Mouse (Mus musculus) CH12.LX (cell line): ENCODE data around the gene Wdr5. TPM values are rescaled to one million over a fixed set of nuclear protein-coding genes. Genes with fewer than 3 reads are reported as not detected.

Experiments
- DNase-seq: peaks from one replicate; pipeline ENCODE4 v3.0.0-alpha.2; 2013; ENCODE audit errors: extremely low read depth
- H3K27ac ChIP-seq: 2 replicates; pipeline ENCODE4 v1.5.1; 2012; ENCODE audit warnings: low read depth, mild to moderate bottlenecking, control low read depth, moderate library complexity; ENCODE audit not compliant: insufficient read depth
- H3K27me3 ChIP-seq: replicated peaks from 2 replicates; pipeline ENCODE3; 2012; ENCODE audit warnings: inconsistent platforms
- H3K36me3 ChIP-seq, 2 experiments: replicated peaks in 1 of 2; 2 replicates each; pipeline versions ENCODE3 to v1.6.1; 2012; ENCODE audit warnings: inconsistent platforms in 1 of 2, low read length in 1 of 2, mild to moderate bottlenecking in 1 of 2, mixed read lengths in 1 of 2, moderate library complexity in 1 of 2; ENCODE audit not compliant: control insufficient read depth in 1 of 2, insufficient read depth in 1 of 2
- H3K4me1 ChIP-seq, 2 experiments: 2 replicates each; pipeline ENCODE4 v1.6.1; 2012; ENCODE audit warnings: inconsistent platforms in 1 of 2, moderate library complexity in 1 of 2; ENCODE audit not compliant: insufficient read depth in 2 of 2, control insufficient read depth in 1 of 2
- H3K4me2 ChIP-seq: 2 replicates; pipeline ENCODE4 v1.6.1; 2012; ENCODE audit warnings: low read depth, mild to moderate bottlenecking, control low read depth; ENCODE audit not compliant: poor library complexity, insufficient read depth, severe bottlenecking
- H3K4me3 ChIP-seq, 3 experiments: fragments of 150-350 bp in 1 of 3; sonication (generic) in 1 of 3; replicated peaks in 1 of 3; 2 replicates each; pipeline versions ENCODE3 to v1.5.1; 2011 to 2012; ENCODE audit warnings: low read depth in 2 of 3, low read length in 2 of 3, mild to moderate bottlenecking in 2 of 3, moderate library complexity in 2 of 3, control low read depth in 1 of 3, improper control_type of control experiment in 1 of 3, inconsistent platforms in 1 of 3, mixed read lengths in 1 of 3; ENCODE audit not compliant: poor library complexity in 1 of 3
- H3K79me2 ChIP-seq: replicated peaks from 2 replicates; pipeline ENCODE4 v1.6.1; 2012; ENCODE audit warnings: mild to moderate bottlenecking, moderate library complexity; ENCODE audit not compliant: control insufficient read depth, poor library complexity, insufficient read depth, severe bottlenecking; ENCODE audit errors: extremely low read depth
- H3K9ac ChIP-seq: 2 replicates; pipeline ENCODE4 v1.6.1; 2012; ENCODE audit warnings: low read depth, mild to moderate bottlenecking, control low read depth, moderate library complexity; ENCODE audit not compliant: insufficient read depth
- H3K9me3 ChIP-seq: replicated peaks from 2 replicates; pipeline ENCODE3; 2012; ENCODE audit warnings: low read length, inconsistent platforms, mixed read lengths
- BHLHE40 ChIP-seq: IDR thresholded peaks from 2 replicates; pipeline ENCODE4 v1.6.1; 2011; ENCODE audit warnings: mild to moderate bottlenecking, low read depth, low read length, improper control_type of control experiment
- CHD1 ChIP-seq: IDR thresholded peaks from 2 replicates; pipeline ENCODE4 v1.6.1; 2012; ENCODE audit warnings: low read depth, low read length, improper control_type of control experiment, inconsistent platforms
- CHD2 ChIP-seq: IDR thresholded peaks from 2 replicates; pipeline ENCODE4 v1.6.1; 2011; ENCODE audit warnings: low read length, improper control_type of control experiment
- CTCF ChIP-seq, 2 experiments: IDR thresholded peaks in 1 of 2; conservative IDR thresholded peaks in 1 of 2; 2 replicates each; pipeline ENCODE4 v1.5.1; 2011 to 2012; ENCODE audit warnings: low read depth in 2 of 2, low read length in 2 of 2, improper control_type of control experiment in 1 of 2, inconsistent platforms in 1 of 2, mild to moderate bottlenecking in 1 of 2, moderate library complexity in 1 of 2
- E2F4 ChIP-seq: IDR thresholded peaks from 2 replicates; pipeline ENCODE4 v1.6.1; 2011; ENCODE audit warnings: low read depth, low read length, improper control_type of control experiment; ENCODE audit not compliant: insufficient replicate concordance
- ELF1 ChIP-seq: IDR thresholded peaks from 2 replicates; pipeline ENCODE4 v1.6.1; 2014; ENCODE audit warnings: low read depth, mild to moderate bottlenecking, inconsistent platforms, low read length, improper control_type of control experiment
- ETS1 ChIP-seq: conservative IDR thresholded peaks from 2 replicates; pipeline ENCODE4 v1.6.1; 2012; ENCODE audit warnings: low read depth, mild to moderate bottlenecking, inconsistent platforms, low read length, improper control_type of control experiment, moderate library complexity
- HCFC1 ChIP-seq: IDR thresholded peaks from 2 replicates; pipeline ENCODE4 v1.6.1; 2012; ENCODE audit warnings: low read depth, mild to moderate bottlenecking, inconsistent platforms, low read length, improper control_type of control experiment
- IRF4 ChIP-seq: IDR thresholded peaks from 2 replicates; pipeline ENCODE4 v1.6.1; 2014; ENCODE audit warnings: low read depth, mild to moderate bottlenecking, inconsistent platforms, low read length, improper control_type of control experiment
- JUN ChIP-seq: IDR thresholded peaks from 2 replicates; pipeline ENCODE4 v1.6.1; 2011; ENCODE audit warnings: low read depth, mild to moderate bottlenecking, low read length, improper control_type of control experiment, moderate library complexity; ENCODE audit not compliant: insufficient read depth
- JUND ChIP-seq: conservative IDR thresholded peaks from 2 replicates; pipeline ENCODE4 v1.6.1; 2011; ENCODE audit warnings: low read depth, low read length, improper control_type of control experiment
- KAT2A ChIP-seq: IDR thresholded peaks from 2 replicates; pipeline ENCODE4 v1.6.1; 2012; ENCODE audit warnings: low read length, improper control_type of control experiment, inconsistent platforms; ENCODE audit not compliant: insufficient replicate concordance
- MAFK ChIP-seq: IDR thresholded peaks from 2 replicates; pipeline ENCODE4 v1.6.1; 2011; ENCODE audit warnings: low read length, improper control_type of control experiment; ENCODE audit not compliant: insufficient replicate concordance
- MAX ChIP-seq: IDR thresholded peaks from 2 replicates; pipeline ENCODE4 v1.6.1; 2011; ENCODE audit warnings: low read length, improper control_type of control experiment
- MEF2A ChIP-seq: IDR thresholded peaks from 2 replicates; pipeline ENCODE4 v1.6.1; 2014; ENCODE audit warnings: low read depth, mild to moderate bottlenecking, inconsistent platforms, low read length, improper control_type of control experiment, borderline replicate concordance
- MXI1 ChIP-seq: IDR thresholded peaks from 2 replicates; pipeline ENCODE4 v1.6.1; 2011; ENCODE audit warnings: mild to moderate bottlenecking, low read depth, low read length, improper control_type of control experiment
- MYC ChIP-seq: IDR thresholded peaks from 2 replicates; pipeline ENCODE4 v1.6.1; 2011; ENCODE audit warnings: low read depth, mild to moderate bottlenecking, improper control_type of control experiment, low read length
- NELFE ChIP-seq: IDR thresholded peaks from 2 replicates; pipeline ENCODE4 v1.6.1; 2011; ENCODE audit warnings: low read depth, low read length, improper control_type of control experiment
- NRF1 ChIP-seq: IDR thresholded peaks from 2 replicates; pipeline ENCODE4 v1.6.1; 2014; ENCODE audit warnings: low read depth, mild to moderate bottlenecking, inconsistent platforms, low read length, improper control_type of control experiment, moderate library complexity
- POLR2A ChIP-seq: IDR thresholded peaks from 2 replicates; pipeline ENCODE4 v1.6.1; 2011; ENCODE audit warnings: low read depth, mild to moderate bottlenecking, improper control_type of control experiment, low read length
- RAD21 ChIP-seq: IDR thresholded peaks from 2 replicates; pipeline ENCODE4 v1.6.1; 2011; ENCODE audit warnings: low read depth, mild to moderate bottlenecking, low read length, improper control_type of control experiment, moderate library complexity
- RCOR1 ChIP-seq: conservative IDR thresholded peaks from 2 replicates; pipeline ENCODE4 v1.6.1; 2012; ENCODE audit warnings: low read depth, mild to moderate bottlenecking, inconsistent platforms, low read length, improper control_type of control experiment
- SMC3 ChIP-seq: IDR thresholded peaks from 2 replicates; pipeline ENCODE4 v1.6.1; 2011; ENCODE audit warnings: low read depth, low read length, improper control_type of control experiment
- TBP ChIP-seq: conservative IDR thresholded peaks from 2 replicates; pipeline ENCODE4 v1.6.1; 2011; ENCODE audit warnings: low read depth, low read length, improper control_type of control experiment
- TCF12 ChIP-seq: IDR thresholded peaks from 2 replicates; pipeline ENCODE4 v1.6.1; 2014; ENCODE audit warnings: low read depth, mild to moderate bottlenecking, inconsistent platforms, low read length, improper control_type of control experiment
- USF1 ChIP-seq: IDR thresholded peaks from 2 replicates; pipeline ENCODE4 v1.6.1; 2014; ENCODE audit warnings: low read depth, mild to moderate bottlenecking, inconsistent platforms, low read length, improper control_type of control experiment
- ZC3H11A ChIP-seq: IDR thresholded peaks from 2 replicates; pipeline ENCODE4 v1.6.1; 2012; ENCODE audit warnings: low read depth, mild to moderate bottlenecking, inconsistent platforms, low read length, improper control_type of control experiment
- ZKSCAN1 ChIP-seq: IDR thresholded peaks from 2 replicates; pipeline ENCODE4 v1.6.1; 2012; ENCODE audit warnings: low read depth, inconsistent platforms, low read length, improper control_type of control experiment, borderline replicate concordance
- ZNF384 ChIP-seq: IDR thresholded peaks from 2 replicates; pipeline ENCODE4 v1.6.1; 2012; ENCODE audit warnings: low read depth, low read length, improper control_type of control experiment, inconsistent platforms
- dilution Hi-C: fragments of 300-500 bp; cut with MboI; formaldehyde crosslinking; loops from 2 replicates; pipeline ENCODE4 v1.14.3; 2020; ENCODE audit warnings: low sequenced_read_pairs; ENCODE audit not compliant: extremely low pct_unique_long_range_greater_than_20kb, extremely low pct_ligation_motif_present
- in situ Hi-C: fragments of 300-500 bp; cut with MboI; formaldehyde crosslinking; loops from 3 replicates; pipeline ENCODE4 v1.14.3; 2019; ENCODE audit warnings: low sequenced_read_pairs, low pct_ligation_motif_present, low pct_unique_long_range_greater_than_20kb, mixed read lengths
- polyA plus RNA-seq: library from polyadenylated mRNA; unstranded; fragments of >175 nt; gene quantifications from 2 replicates; pipeline ENCODE4 v1.2.1, GENCODE M21; 2012; ENCODE audit warnings: low read depth; ENCODE audit not compliant: insufficient read length
- total RNA-seq, 2 experiments: library from RNA; depleted of rRNA; stranded (reverse); fragments of 300-350 nt in 1 of 2; fragments of >200 nt in 1 of 2; gene quantifications; 2 replicates each; pipeline ENCODE4 v1.2.3; 2012 to 2014

Gene Wdr5
- total and polyA plus RNA-seq, 3 experiments = 33.9 to 56.0 (median 54.8) TPM

GRCm38 (mm10) chr2:27539336-27539735 is 24.4 kb downstream of the Wdr5 start:
- Histone ChIP-seq H3K36me3 (peaks cover 15 to 35% of the 10 kb centered on the region in 2 experiments), H3K27me3 (no peaks in the 10 kb centered on the region), H3K79me2 (no peaks in the 10 kb centered on the region), H3K9me3 (no peaks in the 10 kb centered on the region), H3K4me3 (peak overlapping the region; percentile 8 to 42 (median 13)), H3K27ac (no peak overlapping the region), H3K9ac (peak overlapping the region; percentile 35; the same call in 1 of the 2 replicates), H3K4me2 (peak overlapping the region; percentile 64), H3K4me1 (peaks cover 5 to 16% of the 10 kb centered on the region in 2 experiments; a peak in 3 of 4 replicates)
- dilution Hi-C loops (no loop called here), in situ Hi-C loops (no loop called here)
- no peak for DNase-seq
- no peak for TF ChIP-seq HCFC1

GRCm38 (mm10) chr2:27539772-27540514 is 25.0 kb downstream of the Wdr5 start:
- peaks cover 5 to 16% of the 10 kb centered on the region in 2 experiments; a peak in 3 of 4 replicates for H3K4me1 ChIP-seq
- H3K27me3 ChIP-seq = no peaks in the 10 kb centered on the region
- dilution Hi-C loops (no loop called here), in situ Hi-C loops (no loop called here)
- DNase-seq = peak; percentile 95
- no peak for TF ChIP-seq CTCF (conservative IDR thresholded peaks at IDR 0.05 in 1 of 2, IDR thresholded peaks at IDR 0.05 in 1 of 2; ENCODE audit: low read depth in 2 of 2, low read length in 2 of 2)
- peak; percentile 46; the same call in 1 of the 2 replicates for TF ChIP-seq BHLHE40
- TF ChIP-seq HCFC1 = peak; percentile 79
- no peak for TF ChIP-seq SMC3
- peak; percentile 78; the same call in 1 of the 2 replicates for TF ChIP-seq KAT2A
- peak; percentile 93; the same call in 1 of the 2 replicates for TF ChIP-seq E2F4
- TF ChIP-seq JUN = no peak
- TF ChIP-seq MAFK = peak; percentile 99
- TF ChIP-seq ZNF384 = no peak
- TF ChIP-seq ETS1 = peak; percentile 51
- TF ChIP-seq CHD2 = peak; percentile 84
- TF ChIP-seq TBP = peak; percentile 100
- TF ChIP-seq JUND = peak; percentile 53; the same call in 1 of the 2 replicates
- no peak for TF ChIP-seq ZC3H11A
- TF ChIP-seq MYC = no peak
- no peak for TF ChIP-seq RAD21
- TF ChIP-seq MEF2A = peak; percentile 54; the same call in 1 of the 2 replicates
- 0 out of 2 replicates have a peak, but pooled peaks have one; percentile 39 for TF ChIP-seq IRF4
- 0 out of 2 replicates have a peak, but pooled peaks have one; percentile 41 for TF ChIP-seq RCOR1
- TF ChIP-seq ZKSCAN1 = no peak
- TF ChIP-seq TCF12 = 0 out of 2 replicates have a peak, but pooled peaks have one; percentile 10
- TF ChIP-seq CHD1 = no peak
- TF ChIP-seq MAX = peak; percentile 89
- no peak for TF ChIP-seq USF1
- TF ChIP-seq MXI1 = no peak
- TF ChIP-seq NELFE = peak; percentile 49; the same call in 1 of the 2 replicates
- peak; percentile 81 for TF ChIP-seq POLR2A
- TF ChIP-seq NRF1 = peak; percentile 93
- peak; percentile 93 for TF ChIP-seq ELF1
- H3K9me3 ChIP-seq = no peaks in the 10 kb centered on the region
- peak overlapping the region; percentile 50 for H3K27ac ChIP-seq
- peak overlapping the region; percentile 73 for H3K4me2 ChIP-seq
- peak overlapping the region; percentile 61 to 72 (median 62) for H3K4me3 ChIP-seq
- H3K36me3 ChIP-seq = peaks cover 10 to 29% of the 10 kb centered on the region in 2 experiments
- peak overlapping the region; percentile 72 for H3K9ac ChIP-seq
- H3K79me2 ChIP-seq = no peaks in the 10 kb centered on the region
